ENCODE assay signal across 8 mouse cellular contexts in genomic region chr11:100295308-100295707, GRCm38 (mm10). TPM values are rescaled to one million over a fixed set of nuclear protein-coding genes. Genes with fewer than 3 reads are reported as not detected.
A peak's percentile ranks its signal among the peaks of the same experiment; 100 is the strongest.
DNase-seq lines count a peak whose midpoint lies in the region; ATAC-seq lines count a peak whose summit lies in the region.

No protein-coding gene starts in this region.

- ATAC-seq in forebrain, embryonic 13.5 days: peak; percentile 48

- no peak overlapping the region for H3K9ac ChIP-seq in forebrain, embryonic 13.5 days

- H3K27me3 ChIP-seq in forebrain, embryonic 13.5 days: no peaks in the 10 kb centered on the region

- peak; percentile 91 for DNase-seq in ES-CJ7 (ENCODE audit: low read depth, low spot score)
- DNase-seq in c-Kit-positive CD71-positive TER-119-negative erythroid progenitor cells, embryonic 14.5 days (ENCODE audit: low read depth): peak; percentile 67
- peak; percentile 80 to 88 for DNase-seq in heart, postnatal 36 days
- peak; percentile 70 for DNase-seq in layer of hippocampus, adult 11-12 months (ENCODE audit: low spot score)
- peak; percentile 78 for DNase-seq in lung, postnatal 25 days (ENCODE audit: low spot score)
- peak; percentile 69 for DNase-seq in retina, adult 2 months (ENCODE audit: low read depth, low spot score)
- peak; percentile 48 to 89 for DNase-seq in thymus, postnatal 10 days (ENCODE audit: low spot score in 2 of 2)

- no peak overlapping the region for H3K27ac ChIP-seq in forebrain, embryonic 13.5 days

- no peak overlapping the region for H3K4me3 ChIP-seq in forebrain, embryonic 13.5 days

- no peaks in the 10 kb centered on the region for H3K9me3 ChIP-seq in forebrain, embryonic 13.5 days (replicated peaks)

- no peaks in the 10 kb centered on the region for H3K36me3 ChIP-seq in forebrain, embryonic 13.5 days (ENCODE audit: poor library complexity, severe bottlenecking)

- intact Hi-C loops in heart, postnatal 36 days (cut with DNase I): loop anchor here (1.0 to 5.0 kb wide), 4 partner anchors 13 to 913 kb away; no protein-coding TSS in a partner anchor

- WGBS in forebrain, embryonic 13.5 days: 1% methylated on average over 10 of the region's 10 CpGs

- H3K4me2 ChIP-seq in forebrain, embryonic 13.5 days: no peak overlapping the region; the same call in 1 of the 2 replicates

- H3K4me1 ChIP-seq in forebrain, embryonic 13.5 days: peaks cover 17% of the 10 kb centered on the region

RNA-seq across cellular contexts. Expression of gene Eif1, which starts 24.4 kb away (rescaled TPM):
- 1,595 and 1,677 TPM in 2 replicates for polyA plus RNA-seq in forebrain, embryonic 13.5 days (2015; fragmentation: Nextera tagmentation; extraction: Ambion mirVana)
- total RNA-seq in heart, postnatal 36 days (2021): 1,000 to 10,000 TPM; 1,603 to 1,774 TPM

RNA-seq across cellular contexts. Expression of gene Krt42, which starts 25.6 kb away (rescaled TPM):
- polyA plus RNA-seq in forebrain, embryonic 13.5 days (2015; fragmentation: Nextera tagmentation; extraction: Ambion mirVana): not detected in 2 replicates
- not detected for total RNA-seq in heart, postnatal 36 days (2021)

RNA-seq across cellular contexts. Expression of gene Krt17, which starts 34.5 kb away (rescaled TPM):
- polyA plus RNA-seq in forebrain, embryonic 13.5 days (2015; fragmentation: Nextera tagmentation; extraction: Ambion mirVana): 0.19 and 0.37 TPM in 2 replicates
- total RNA-seq in heart, postnatal 36 days (2021): not detected

RNA-seq across cellular contexts. Expression of gene Gast, which starts 38.9 kb away (rescaled TPM):
- polyA plus RNA-seq in forebrain, embryonic 13.5 days (2015; fragmentation: Nextera tagmentation; extraction: Ambion mirVana): 0.56 and 0.89 TPM in 2 replicates
- total RNA-seq in heart, postnatal 36 days (2021): not detected

RNA-seq across cellular contexts. Expression of gene Krt16, which starts 46.6 kb away (rescaled TPM):
- not detected in 2 replicates for polyA plus RNA-seq in forebrain, embryonic 13.5 days (2015; fragmentation: Nextera tagmentation; extraction: Ambion mirVana)
- total RNA-seq in heart, postnatal 36 days (2021): not detected
